ENCODE assay signal across 15 mouse cellular contexts in genomic region chr13:93989208-93989607, GRCm38 (mm10).
DNase-seq lines count a peak whose midpoint lies in the region; ATAC-seq and TF ChIP-seq lines count a peak whose summit lies in the region.
"Had no signal": no experiment of that assay in that cellular context is flagged by ENCODE, and none has a peak within 500 bp of the region (broad histone marks: within the 10 kb centered on the region; RNA-seq: fewer than 3 reads in every experiment).

No protein-coding gene starts in this region.

- H3K4me2 ChIP-seq in lung, embryonic 15.5 days = no peak overlapping the region
- H3K4me2 ChIP-seq: hindbrain, embryonic 15.5 days; limb, embryonic 13.5 days had no signal

- peak overlapping the region; percentile 58 for H3K27ac ChIP-seq in lung, embryonic 15.5 days
- H3K27ac ChIP-seq in bone marrow macrophage, adult 2 months (ENCODE audit: insufficient read depth, low read depth, low read length) = peak overlapping the region; percentile 78
- peak overlapping the region; percentile 82 for H3K27ac ChIP-seq in heart, embryonic 10.5 days
- no peak overlapping the region; the same call in 1 of the 2 replicates for H3K27ac ChIP-seq in hindbrain, embryonic 10.5 days
- H3K27ac ChIP-seq: hindbrain, embryonic 15.5 days; stomach, postnatal 0 days had no signal

- intact Hi-C loops in left cerebral cortex, postnatal 4 days (cut with DNase I) = no loop called here

- no peaks in the 10 kb centered on the region for H3K36me3 ChIP-seq in lung, embryonic 15.5 days
- no peaks in the 10 kb centered on the region for H3K36me3 ChIP-seq in heart, embryonic 10.5 days
- H3K36me3 ChIP-seq in hindbrain, embryonic 10.5 days = no peaks in the 10 kb centered on the region
- H3K36me3 ChIP-seq: hindbrain, embryonic 15.5 days; limb, embryonic 13.5 days had no signal

- H3K27me3 ChIP-seq in lung, embryonic 15.5 days = no peaks in the 10 kb centered on the region
- no peaks in the 10 kb centered on the region for H3K27me3 ChIP-seq in heart, embryonic 10.5 days (ENCODE audit: insufficient read depth, poor library complexity, severe bottlenecking)
- H3K27me3 ChIP-seq in hindbrain, embryonic 10.5 days (ENCODE audit: insufficient read depth, poor library complexity, severe bottlenecking) = no peaks in the 10 kb centered on the region
- H3K27me3 ChIP-seq: hindbrain, embryonic 15.5 days; limb, embryonic 13.5 days had no signal

- no peak for TF ChIP-seq POLR2A in bone marrow macrophage, adult 2 months (IDR thresholded peaks at IDR 0.05; ENCODE audit: borderline replicate concordance, low read depth, low read length)

- TF ChIP-seq CTCF in bone marrow macrophage, adult 2 months (IDR thresholded peaks at IDR 0.05; ENCODE audit: low read depth, low read length) = no peak

- no peak overlapping the region for H3K9ac ChIP-seq in lung, embryonic 15.5 days
- H3K9ac ChIP-seq: hindbrain, embryonic 15.5 days; limb, embryonic 13.5 days had no signal

- H3K4me1 ChIP-seq in lung, embryonic 15.5 days = peaks cover 19% of the 10 kb centered on the region; the same call in 1 of the 2 replicates
- peaks cover 64% of the 10 kb centered on the region for H3K4me1 ChIP-seq in bone marrow macrophage, adult 2 months (ENCODE audit: control insufficient read depth, insufficient read depth, low read length)
- H3K4me1 ChIP-seq in heart, embryonic 10.5 days = peaks cover 35% of the 10 kb centered on the region
- peaks cover 19% of the 10 kb centered on the region for H3K4me1 ChIP-seq in hindbrain, embryonic 10.5 days (replicated peaks)
- H3K4me1 ChIP-seq: hindbrain, embryonic 15.5 days had no signal

- no peak overlapping the region for H3K4me3 ChIP-seq in lung, embryonic 15.5 days
- H3K4me3 ChIP-seq in bone marrow macrophage, adult 2 months (ENCODE audit: insufficient read depth, low read length) = no peak overlapping the region
- no peak overlapping the region for H3K4me3 ChIP-seq in heart, embryonic 10.5 days
- H3K4me3 ChIP-seq in hindbrain, embryonic 10.5 days = no peak overlapping the region
- H3K4me3 ChIP-seq: hindbrain, embryonic 15.5 days; limb, embryonic 13.5 days had no signal

- WGBS in lung, embryonic 15.5 days = 57% methylated on average over 3 of the region's 4 CpGs
- WGBS in heart, embryonic 10.5 days = 26% methylated on average over 3 of the region's 4 CpGs
- WGBS in hindbrain, embryonic 10.5 days = 73% methylated on average over 4 of the region's 4 CpGs

- no peaks in the 10 kb centered on the region for H3K9me3 ChIP-seq in lung, embryonic 15.5 days
- no peaks in the 10 kb centered on the region for H3K9me3 ChIP-seq in heart, embryonic 10.5 days
- peaks cover 3% of the 10 kb centered on the region; the same call in 1 of the 2 replicates for H3K9me3 ChIP-seq in hindbrain, embryonic 10.5 days
- H3K9me3 ChIP-seq: hindbrain, embryonic 15.5 days had no signal

- no peak for DNase-seq in lung, adult 18-20 months
- no peak for DNase-seq in heart, embryonic 10.5 days (ENCODE audit: low spot score)
- DNase-seq in kidney, postnatal 36 days = peak; percentile 19 to 53
- DNase-seq in hindbrain, embryonic 10.5 days (ENCODE audit: low spot score) = no peak
- no peak for DNase-seq in right cerebral cortex, adult 18-20 months
- no peak for DNase-seq in left cerebral cortex, postnatal 4 days
- DNase-seq: embryo, embryonic 11 days; layer of hippocampus, adult 9-11 months; midbrain, embryonic 14.5 days; right cerebral cortex, postnatal 4 days had no signal

- no peak for ATAC-seq in lung, embryonic 15.5 days (ENCODE audit: borderline replicate concordance, extremely low read depth, low FRiP score, low TSS enrichment)

Comparison
In these comparisons a context has a peak if more than half of its experiments do, and no peak if none do; other contexts are left out.
1. DNase-seq: peak in kidney, postnatal 36 days (2 of 2); none in lung, adult 18-20 months (0 of 2), heart, embryonic 10.5 days (single experiment), hindbrain, embryonic 10.5 days (single experiment), right cerebral cortex, adult 18-20 months (single experiment) and left cerebral cortex, postnatal 4 days (single experiment).